14 mouse cellular contexts compared by ENCODE assay signal in the genomic region with DNA sequence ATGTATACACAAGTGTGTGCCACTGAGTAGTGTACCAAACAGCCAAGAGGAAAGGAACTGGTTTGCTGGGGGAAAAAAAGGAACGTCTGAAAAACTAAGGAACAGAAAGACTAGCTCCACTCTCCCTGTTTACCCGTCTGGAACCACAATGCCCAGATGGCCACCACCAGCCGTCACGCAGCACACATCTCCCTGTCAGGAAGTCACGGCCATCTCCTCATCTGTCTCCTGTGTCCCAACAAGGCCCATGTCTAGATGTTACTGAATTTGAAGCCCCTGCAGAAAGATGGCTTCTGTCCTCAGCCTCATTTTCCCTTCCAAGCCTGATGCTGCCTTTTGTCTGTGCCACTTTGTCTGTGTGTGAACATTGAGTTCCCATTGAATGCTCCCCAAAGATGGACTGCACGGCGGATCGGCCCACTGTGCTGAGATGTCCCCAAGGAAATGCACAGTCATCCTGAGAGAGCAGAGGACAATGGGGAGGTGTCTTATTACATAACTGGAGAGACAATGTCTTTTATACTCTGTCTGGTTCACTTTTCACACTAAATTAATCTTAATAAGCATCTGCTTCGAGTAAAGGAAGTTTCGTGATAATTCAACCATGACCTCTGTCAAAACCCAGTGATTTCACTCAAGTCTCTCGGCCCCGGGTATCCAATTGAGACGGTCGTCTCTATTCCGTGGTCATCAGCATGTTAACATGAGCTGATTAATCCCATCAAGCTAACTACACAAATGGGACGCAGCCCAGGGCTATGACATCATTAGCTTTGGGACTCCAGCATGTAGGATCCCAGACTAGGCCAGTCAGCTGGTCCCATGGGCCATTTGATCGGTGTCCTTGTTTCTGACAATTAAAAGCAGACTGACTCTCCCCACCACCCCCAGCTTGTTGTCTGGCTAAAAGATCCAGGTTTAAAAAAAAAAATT. TPM values are rescaled to one million over a fixed set of nuclear protein-coding genes. Genes with fewer than 3 reads are reported as not detected.
DNase-seq lines count a peak whose midpoint lies in the region; ATAC-seq lines count a peak whose summit lies in the region.
"Had no signal": no experiment of that assay in that cellular context is flagged by ENCODE, and none has a peak within 500 bp of the region (broad histone marks: within the 10 kb centered on the region; RNA-seq: fewer than 3 reads in every experiment).

No protein-coding gene starts in this region.

- no peaks in the 10 kb centered on the region for H3K36me3 ChIP-seq in kidney, embryonic 15.5 days
- no peaks in the 10 kb centered on the region for H3K36me3 ChIP-seq in hindbrain, embryonic 12.5 days
- H3K36me3 ChIP-seq: forebrain, embryonic 12.5 days; hindbrain, embryonic 15.5 days had no signal

- H3K27ac ChIP-seq in kidney, embryonic 15.5 days: no peak overlapping the region
- H3K27ac ChIP-seq in hindbrain, embryonic 12.5 days: no peak overlapping the region
- H3K27ac ChIP-seq: forebrain, embryonic 12.5 days; hindbrain, embryonic 15.5 days had no signal

- no peaks in the 10 kb centered on the region for H3K4me1 ChIP-seq in kidney, embryonic 15.5 days
- peaks cover 18% of the 10 kb centered on the region for H3K4me1 ChIP-seq in hindbrain, embryonic 12.5 days

- H3K4me2 ChIP-seq in kidney, embryonic 15.5 days: no peak overlapping the region
- H3K4me2 ChIP-seq in hindbrain, embryonic 12.5 days (replicated peaks): no peak overlapping the region
- H3K4me2 ChIP-seq: forebrain, embryonic 12.5 days; hindbrain, embryonic 15.5 days; lung, embryonic 14.5 days had no signal

- ATAC-seq in kidney, embryonic 15.5 days (replicated peaks; ENCODE audit: low FRiP score): no peak
- ATAC-seq in hindbrain, embryonic 12.5 days (ENCODE audit: low FRiP score): peak; percentile 79

- H3K27me3 ChIP-seq in kidney, embryonic 15.5 days: no peaks in the 10 kb centered on the region
- peaks cover 22% of the 10 kb centered on the region for H3K27me3 ChIP-seq in hindbrain, embryonic 12.5 days
- H3K27me3 ChIP-seq: hindbrain, embryonic 15.5 days had no signal

- H3K9ac ChIP-seq in kidney, embryonic 15.5 days: no peak overlapping the region
- H3K9ac ChIP-seq in hindbrain, embryonic 12.5 days: no peak overlapping the region
- H3K9ac ChIP-seq: forebrain, embryonic 12.5 days; hindbrain, embryonic 15.5 days; lung, embryonic 14.5 days had no signal

- DNase-seq in kidney, adult 9 months: peak; percentile 32
- peak; percentile 41 for DNase-seq in embryo, embryonic 10 days (ENCODE audit: low spot score)
- peak; percentile 77 for DNase-seq in retina, postnatal 1 day
- DNase-seq in B cell, adult 2 months: no peak
- no peak for DNase-seq in T-cell, adult 2 months (ENCODE audit: low spot score)
- DNase-seq: cerebellum, adult 11-12 months; liver; lung, embryonic 14.5 days; right cerebral cortex, postnatal 4 days; thymus, postnatal 25 days had no signal

- H3K4me3 ChIP-seq in kidney, embryonic 15.5 days (replicated peaks): no peak overlapping the region
- H3K4me3 ChIP-seq in hindbrain, embryonic 12.5 days: no peak overlapping the region
- H3K4me3 ChIP-seq: forebrain, embryonic 12.5 days; hindbrain, embryonic 15.5 days had no signal

- H3K9me3 ChIP-seq in kidney, embryonic 15.5 days (replicated peaks): no peaks in the 10 kb centered on the region
- H3K9me3 ChIP-seq in hindbrain, embryonic 12.5 days (replicated peaks): no peaks in the 10 kb centered on the region
- H3K9me3 ChIP-seq: forebrain, embryonic 12.5 days; hindbrain, embryonic 15.5 days had no signal

- 57% methylated on average over 17 of the region's 17 CpGs for WGBS in kidney, embryonic 15.5 days
- 29% methylated on average over 17 of the region's 17 CpGs for WGBS in hindbrain, embryonic 12.5 days

RNA-seq across cellular contexts. Expression of gene Stx18, which starts 31.9 kb away (rescaled TPM):
- 43.6 and 44.7 TPM in 2 replicates for polyA plus RNA-seq in kidney, embryonic 15.5 days (2015; fragmentation: Nextera tagmentation; extraction: Ambion mirVana)
- 42.3 and 45.1 TPM in 2 replicates for polyA plus RNA-seq in hindbrain, embryonic 12.5 days (2016; fragmentation: Nextera tagmentation; extraction: Ambion mirVana)

Comparison
In these comparisons a context has a peak if more than half of its experiments do, and no peak if none do; other contexts are left out.
1. DNase-seq: peak in kidney, adult 9 months (single experiment), embryo, embryonic 10 days (single experiment) and retina, postnatal 1 day (single experiment); none in B cell, adult 2 months (0 of 2) and T-cell, adult 2 months (single experiment).